Mouse (Mus musculus) brain, embryonic 14.5 days (tissue): ENCODE results near the gene Zfp710. TPM values are rescaled to one million over a fixed set of nuclear protein-coding genes. Genes with fewer than 3 reads are reported as not detected.

Source experiments
- DNase-seq: peaks from one replicate; pipeline ENCODE4 v3.0.0-alpha.2; 2011; ENCODE audit warnings: low read depth
- CTCF ChIP-seq: fragments of 200-500 bp; IDR thresholded peaks from 2 replicates; pipeline ENCODE4 v1.5.1; 2012; ENCODE audit warnings: inconsistent platforms, mild to moderate bottlenecking, moderate library complexity, borderline replicate concordance; ENCODE audit not compliant: insufficient read depth, insufficient read length; ENCODE audit errors: extremely low read depth
- POLR2A ChIP-seq: fragments of 200-500 bp; IDR thresholded peaks from 2 replicates; pipeline ENCODE4 v1.6.1; 2012; ENCODE audit warnings: mild to moderate bottlenecking, inconsistent platforms, borderline replicate concordance; ENCODE audit not compliant: poor library complexity, insufficient read depth, insufficient read length, severe bottlenecking; ENCODE audit errors: extremely low read depth
- polyA plus RNA-seq: library from polyadenylated mRNA; depleted of rRNA; stranded (reverse); fragments of >200 nt; gene quantifications from 2 replicates; pipeline ENCODE4 v1.2.3, GENCODE M21; 2012

The Zfp710 gene
- polyA plus RNA-seq, 1 experiment, result 34.8 TPM

- no peak for DNase-seq
- no peak for TF ChIP-seq CTCF
- TF ChIP-seq POLR2A, result no peak
Observed at GRCm38 (mm10) chr7:80077801-80078200, 53.2 kb downstream of the Zfp710 start.

- TF ChIP-seq CTCF, result no peak
- no peak for TF ChIP-seq POLR2A
- DNase-seq, result peak; percentile 60
Observed at GRCm38 (mm10) chr7:80078792-80079301, 54.2 kb downstream of the Zfp710 start.

GRCm38 (mm10) chr7:80081586-80082554, 57.3 kb downstream of the Zfp710 start:
- TF ChIP-seq POLR2A, result no peak
- no peak for TF ChIP-seq CTCF
- no peak for DNase-seq

GRCm38 (mm10) chr7:80084484-80084931, 59.9 kb downstream of the Zfp710 start:
- peak; percentile 88 for DNase-seq
- TF ChIP-seq CTCF (peak; percentile 71; the same call in 1 of the 2 replicates), POLR2A (no peak)

- no peak for DNase-seq
- TF ChIP-seq CTCF (no peak), POLR2A (no peak)
Observed at GRCm38 (mm10) chr7:80085970-80086715, 61.5 kb downstream of the Zfp710 start.

GRCm38 (mm10) chr7:80088191-80088590, 63.6 kb downstream of the Zfp710 start:
- no peak for DNase-seq
- TF ChIP-seq POLR2A, result no peak
- TF ChIP-seq CTCF, result no peak

- no peak for TF ChIP-seq CTCF
- TF ChIP-seq POLR2A, result no peak
- no peak for DNase-seq
Observed at GRCm38 (mm10) chr7:80090191-80091003, 65.8 kb downstream of the Zfp710 start.

GRCm38 (mm10) chr7:80091004-80091865, 66.6 kb downstream of the Zfp710 start:
- TF ChIP-seq CTCF (no peak), POLR2A (no peak)
- DNase-seq, result no peak

GRCm38 (mm10) chr7:80091866-80092210, 67.2 kb downstream of the Zfp710 start:
- TF ChIP-seq POLR2A (no peak), CTCF (no peak)

GRCm38 (mm10) chr7:80092351-80093046, 67.9 kb downstream of the Zfp710 start:
- peak; percentile 71 for DNase-seq
- no peak for TF ChIP-seq POLR2A
- TF ChIP-seq CTCF, result no peak

More at GRCm38 (mm10) chr7:80091866-80092210, 67.2 kb downstream of the Zfp710 start:
- DNase-seq, result no peak

- no peak for TF ChIP-seq CTCF
- TF ChIP-seq POLR2A, result no peak
- DNase-seq, result no peak
Observed at GRCm38 (mm10) chr7:80094481-80094880, 69.9 kb downstream of the Zfp710 start.
